Comparison of ENCODE assay signal across 14 mouse cellular contexts in genomic region chr15:13232567-13233259, GRCm38 (mm10).
"Had no signal": no experiment of that assay in that cellular context is flagged by ENCODE, and none has a peak within 500 bp of the region (broad histone marks: within the 10 kb centered on the region; RNA-seq: fewer than 3 reads in every experiment).

No protein-coding gene starts in this region.

- ATAC-seq: liver, embryonic 12.5 days had no signal

- H3K4me3 ChIP-seq: limb, embryonic 15.5 days; liver, embryonic 12.5 days; midbrain, embryonic 10.5 days; midbrain, embryonic 15.5 days; neural tube, embryonic 13.5 days had no signal

- H3K36me3 ChIP-seq: limb, embryonic 15.5 days; liver, embryonic 12.5 days; midbrain, embryonic 10.5 days; midbrain, embryonic 15.5 days; neural tube, embryonic 13.5 days had no signal

- H3K4me1 ChIP-seq: limb, embryonic 15.5 days; liver, embryonic 12.5 days; midbrain, embryonic 15.5 days; neural tube, embryonic 13.5 days had no signal

- H3K9ac ChIP-seq: limb, embryonic 15.5 days; liver, embryonic 12.5 days; lung, embryonic 14.5 days; midbrain, embryonic 15.5 days; neural tube, embryonic 13.5 days had no signal

- H3K9me3 ChIP-seq: limb, embryonic 15.5 days; liver, embryonic 12.5 days; midbrain, embryonic 10.5 days; midbrain, embryonic 15.5 days; neural tube, embryonic 13.5 days had no signal

- H3K27me3 ChIP-seq: limb, embryonic 15.5 days; liver, embryonic 12.5 days; midbrain, embryonic 15.5 days; neural tube, embryonic 13.5 days had no signal

- DNase-seq: kidney, postnatal 25 days; lung, embryonic 14.5 days; lung, postnatal 10 days; lung, postnatal 4 days; retina, postnatal 1 day; right cerebral cortex, postnatal 4 days; spleen, adult 18-20 months; thymus, adult 18-20 months; thymus, postnatal 14 days had no signal

- H3K4me2 ChIP-seq: limb, embryonic 15.5 days; liver, embryonic 12.5 days; lung, embryonic 14.5 days; midbrain, embryonic 15.5 days; neural tube, embryonic 13.5 days had no signal

- H3K27ac ChIP-seq: limb, embryonic 15.5 days; liver, embryonic 12.5 days; midbrain, embryonic 10.5 days; midbrain, embryonic 15.5 days; neural tube, embryonic 13.5 days had no signal
